Mouse (Mus musculus): ENCODE measurements around the gene Chn1.

DNA sequence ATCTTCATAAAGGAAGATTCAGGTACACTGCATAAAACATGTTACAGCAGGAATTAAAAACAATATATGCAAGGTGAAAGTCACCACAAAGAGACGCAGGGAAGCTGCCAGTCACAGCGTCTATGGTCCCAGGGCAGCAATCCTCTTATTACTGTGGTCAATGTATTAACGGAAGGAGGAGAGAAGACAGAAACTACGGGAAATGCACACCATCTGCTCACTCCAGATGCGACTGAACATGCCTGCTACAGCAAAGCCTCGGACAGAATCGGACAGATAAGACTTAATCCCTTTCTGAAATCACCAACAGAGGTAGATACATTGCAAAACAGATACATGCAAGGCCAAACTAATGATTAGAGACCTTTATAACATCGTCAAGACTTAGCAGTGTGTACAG lies 116.1 kb downstream of the Chn1 start:
- TF ChIP-seq CTCF (conservative IDR thresholded peaks at IDR 0.05; ENCODE audit: insufficient read depth, insufficient read length, low read depth, low read length) = no peak
- no peak for TF ChIP-seq POLR2A (IDR thresholded peaks at IDR 0.05; ENCODE audit: low read depth, low read length)

Measured in kidney, adult 2 months (tissue).